Mouse (Mus musculus): ENCODE data around the gene Ehd2. TPM values are rescaled to one million over a fixed set of nuclear protein-coding genes. Genes with fewer than 3 reads are reported as not detected.

Ehd2 gene
- polyA plus RNA-seq, 1 experiment from 2014 or later = 22.3 TPM

DNA sequence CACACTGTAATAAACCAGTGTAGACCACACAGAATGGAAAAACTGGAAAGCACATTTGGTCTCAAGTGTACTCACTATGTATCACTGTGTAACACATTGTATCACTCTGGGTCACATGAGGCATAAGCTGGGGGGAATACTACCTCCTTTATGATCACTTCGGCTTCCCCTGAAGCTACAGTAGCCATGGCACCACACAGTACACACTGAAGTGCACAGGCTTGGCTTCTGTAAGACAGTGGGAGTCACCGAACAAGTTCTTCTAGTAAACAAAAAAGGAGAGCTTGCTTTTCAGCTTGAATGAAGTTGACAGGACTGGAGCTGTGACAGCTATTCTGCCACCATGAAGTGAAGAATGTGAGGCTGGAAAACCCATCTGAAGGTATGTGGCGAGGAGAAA is 37.7 kb upstream of the Ehd2 start:
- no peaks in the 10 kb centered on the region for H3K9me3 ChIP-seq (ENCODE audit: control insufficient read depth, low read length)
- WGBS = 88% methylated on average over 3 of the region's 3 CpGs
- no peak overlapping the region for H3K27ac ChIP-seq (ENCODE audit: low read depth, low read length)
- peaks cover under 1% of the 10 kb centered on the region; the same call in 1 of the 2 replicates for H3K4me1 ChIP-seq (ENCODE audit: control insufficient read depth, insufficient read depth, low read length)
- H3K9ac ChIP-seq (ENCODE audit: low read depth, low read length) = no peak overlapping the region
- no peak overlapping the region for H3K4me2 ChIP-seq (replicated peaks; ENCODE audit: low read depth, low read length)
- no peak for ATAC-seq (ENCODE audit: low FRiP score, low TSS enrichment)
- H3K36me3 ChIP-seq (ENCODE audit: control insufficient read depth, insufficient read depth, low read length) = no peaks in the 10 kb centered on the region
- no peaks in the 10 kb centered on the region for H3K27me3 ChIP-seq (ENCODE audit: control insufficient read depth, insufficient read depth, low read length)
- no peak overlapping the region for H3K4me3 ChIP-seq (ENCODE audit: low read length)

GRCm38 (mm10) chr7:16004177-16004856 is 37.0 kb upstream of the Ehd2 start:
- no peak for ATAC-seq (ENCODE audit: low FRiP score, low TSS enrichment)
- Histone ChIP-seq H3K27ac (ENCODE audit: low read depth, low read length) (no peak overlapping the region), H3K4me1 (ENCODE audit: control insufficient read depth, insufficient read depth, low read length) (no peaks in the 10 kb centered on the region), H3K27me3 (ENCODE audit: control insufficient read depth, insufficient read depth, low read length) (no peaks in the 10 kb centered on the region), H3K36me3 (ENCODE audit: control insufficient read depth, insufficient read depth, low read length) (peaks cover under 1% of the 10 kb centered on the region; the same call in 1 of the 2 replicates), H3K9me3 (ENCODE audit: control insufficient read depth, low read length) (no peaks in the 10 kb centered on the region), H3K9ac (ENCODE audit: low read depth, low read length) (no peak overlapping the region), H3K4me3 (ENCODE audit: low read length) (no peak overlapping the region), H3K4me2 (replicated peaks; ENCODE audit: low read depth, low read length) (no peak overlapping the region)
- WGBS = 70% methylated on average over 12 of the region's 12 CpGs

- H3K27me3 ChIP-seq (ENCODE audit: control insufficient read depth, insufficient read depth, low read length) = no peaks in the 10 kb centered on the region
- 81% methylated on average over 4 of the region's 4 CpGs for WGBS
- H3K4me1 ChIP-seq (ENCODE audit: control insufficient read depth, insufficient read depth, low read length) = no peaks in the 10 kb centered on the region
- no peaks in the 10 kb centered on the region for H3K9me3 ChIP-seq (ENCODE audit: control insufficient read depth, low read length)
- no peak overlapping the region for H3K4me3 ChIP-seq (ENCODE audit: low read length)
- H3K4me2 ChIP-seq (replicated peaks; ENCODE audit: low read depth, low read length) = no peak overlapping the region
- H3K9ac ChIP-seq (ENCODE audit: low read depth, low read length) = no peak overlapping the region
- ATAC-seq (ENCODE audit: low FRiP score, low TSS enrichment) = no peak
- H3K36me3 ChIP-seq (ENCODE audit: control insufficient read depth, insufficient read depth, low read length) = peaks cover 6% of the 10 kb centered on the region; the same call in 1 of the 2 replicates
- no peak overlapping the region for H3K27ac ChIP-seq (ENCODE audit: low read depth, low read length)
These were observed 35.7 kb upstream of the Ehd2 start for GRCm38 (mm10) chr7:16003032-16003431.

- no peak overlapping the region for H3K27ac ChIP-seq (ENCODE audit: low read depth, low read length)
- no peak overlapping the region for H3K9ac ChIP-seq (ENCODE audit: low read depth, low read length)
- no peaks in the 10 kb centered on the region for H3K9me3 ChIP-seq (ENCODE audit: control insufficient read depth, low read length)
- peaks cover 15% of the 10 kb centered on the region for H3K36me3 ChIP-seq (ENCODE audit: control insufficient read depth, insufficient read depth, low read length)
- no peaks in the 10 kb centered on the region for H3K27me3 ChIP-seq (ENCODE audit: control insufficient read depth, insufficient read depth, low read length)
- H3K4me3 ChIP-seq (ENCODE audit: low read length) = no peak overlapping the region
- 95% methylated on average over 5 of the region's 5 CpGs for WGBS
- no peak for ATAC-seq (ENCODE audit: low FRiP score, low TSS enrichment)
- H3K4me2 ChIP-seq (replicated peaks; ENCODE audit: low read depth, low read length) = no peak overlapping the region
- H3K4me1 ChIP-seq (ENCODE audit: control insufficient read depth, insufficient read depth, low read length) = no peaks in the 10 kb centered on the region
These were observed 34.8 kb upstream of the Ehd2 start for GRCm38 (mm10) chr7:16002171-16002570.

DNA sequence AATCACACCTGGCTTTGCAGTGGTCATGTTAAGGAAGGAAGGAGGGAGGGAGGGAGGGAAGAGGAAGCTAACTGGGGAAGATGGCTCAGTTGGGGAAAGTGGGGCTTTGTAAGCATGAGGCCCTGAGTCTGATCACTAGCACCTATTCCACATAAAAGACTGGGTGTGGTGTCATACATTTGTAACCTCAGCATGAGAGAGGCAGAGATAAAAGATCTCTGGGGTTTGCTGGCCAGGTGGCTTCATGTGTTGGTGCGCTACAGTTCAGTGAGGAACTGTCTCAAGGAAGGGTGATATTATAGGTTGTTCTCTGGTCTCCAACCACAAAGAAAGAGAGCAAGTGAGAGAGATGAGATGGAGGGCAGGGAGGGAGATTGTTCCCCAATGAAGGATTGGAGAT is 34.3 kb upstream of the Ehd2 start:
- 100% methylated on average over 1 of the region's 1 CpGs for WGBS
- Histone ChIP-seq H3K9ac (ENCODE audit: low read depth, low read length) (no peak overlapping the region), H3K4me1 (ENCODE audit: control insufficient read depth, insufficient read depth, low read length) (no peaks in the 10 kb centered on the region), H3K4me3 (ENCODE audit: low read length) (no peak overlapping the region), H3K27ac (ENCODE audit: low read depth, low read length) (no peak overlapping the region), H3K27me3 (ENCODE audit: control insufficient read depth, insufficient read depth, low read length) (no peaks in the 10 kb centered on the region), H3K4me2 (replicated peaks; ENCODE audit: low read depth, low read length) (no peak overlapping the region), H3K36me3 (ENCODE audit: control insufficient read depth, insufficient read depth, low read length) (peaks cover 19% of the 10 kb centered on the region), H3K9me3 (ENCODE audit: control insufficient read depth, low read length) (no peaks in the 10 kb centered on the region)
- ATAC-seq (ENCODE audit: low FRiP score, low TSS enrichment) = no peak

DNA sequence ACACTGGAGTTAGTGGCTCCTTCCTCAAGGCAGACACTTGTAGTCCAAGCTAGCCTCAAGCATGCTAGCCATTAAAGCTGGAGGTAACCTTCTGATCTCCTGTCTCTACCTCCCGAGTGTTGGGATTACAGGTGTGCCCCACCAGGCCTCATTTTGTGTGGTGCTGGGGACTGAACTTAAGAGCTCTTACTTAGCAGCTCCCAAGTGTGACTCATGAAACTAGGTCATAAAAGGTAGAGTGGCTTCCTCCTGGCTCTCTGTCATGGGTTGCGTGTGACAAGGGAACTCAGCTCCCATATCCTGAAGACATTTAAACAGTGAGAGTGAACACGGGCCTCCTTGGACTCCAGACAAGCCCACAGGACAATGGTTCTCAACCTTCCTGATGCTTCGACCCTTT is 26.4 kb upstream of the Ehd2 start:
- H3K9ac ChIP-seq (ENCODE audit: low read depth, low read length) = no peak overlapping the region
- H3K4me3 ChIP-seq (ENCODE audit: low read length) = no peak overlapping the region
- H3K4me1 ChIP-seq (ENCODE audit: control insufficient read depth, insufficient read depth, low read length) = no peaks in the 10 kb centered on the region
- no peak for ATAC-seq (ENCODE audit: low FRiP score, low TSS enrichment)
- no peaks in the 10 kb centered on the region for H3K9me3 ChIP-seq (ENCODE audit: control insufficient read depth, low read length)
- no peaks in the 10 kb centered on the region for H3K27me3 ChIP-seq (ENCODE audit: control insufficient read depth, insufficient read depth, low read length)
- H3K4me2 ChIP-seq (replicated peaks; ENCODE audit: low read depth, low read length) = no peak overlapping the region
- 92% methylated on average over 4 of the region's 4 CpGs for WGBS
- peaks cover 63% of the 10 kb centered on the region for H3K36me3 ChIP-seq (ENCODE audit: control insufficient read depth, insufficient read depth, low read length)
- no peak overlapping the region for H3K27ac ChIP-seq (ENCODE audit: low read depth, low read length)

GRCm38 (mm10) chr7:15993152-15993551 is 25.8 kb upstream of the Ehd2 start:
- no peak overlapping the region for H3K4me2 ChIP-seq (replicated peaks; ENCODE audit: low read depth, low read length)
- WGBS = 85% methylated on average over 3 of the region's 3 CpGs
- H3K36me3 ChIP-seq (ENCODE audit: control insufficient read depth, insufficient read depth, low read length) = peaks cover 68% of the 10 kb centered on the region
- no peak overlapping the region for H3K9ac ChIP-seq (ENCODE audit: low read depth, low read length)
- H3K9me3 ChIP-seq (ENCODE audit: control insufficient read depth, low read length) = no peaks in the 10 kb centered on the region
- no peak overlapping the region for H3K4me3 ChIP-seq (ENCODE audit: low read length)
- H3K4me1 ChIP-seq (ENCODE audit: control insufficient read depth, insufficient read depth, low read length) = no peaks in the 10 kb centered on the region
- ATAC-seq (ENCODE audit: low FRiP score, low TSS enrichment) = no peak
- no peak overlapping the region for H3K27ac ChIP-seq (ENCODE audit: low read depth, low read length)
- no peaks in the 10 kb centered on the region for H3K27me3 ChIP-seq (ENCODE audit: control insufficient read depth, insufficient read depth, low read length)

DNA sequence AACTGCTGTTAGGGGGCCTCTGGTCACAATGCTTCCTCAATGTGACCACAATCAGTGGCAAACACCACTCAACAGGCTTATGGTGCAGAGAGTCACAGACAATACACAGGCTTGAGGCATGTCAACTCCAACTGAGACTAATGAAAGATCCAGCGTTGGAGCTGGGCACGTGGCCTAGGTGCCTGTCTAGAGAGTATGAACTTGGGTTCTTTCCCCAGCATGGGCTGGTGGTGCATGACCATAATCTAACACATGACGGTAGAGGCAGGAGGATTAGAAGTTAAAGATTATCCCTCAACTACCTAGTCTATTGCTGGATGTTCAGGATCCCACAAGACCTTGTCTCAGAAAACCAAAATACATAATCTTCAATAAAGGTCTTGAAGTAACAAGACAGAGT is 24.4 kb upstream of the Ehd2 start:
- Histone ChIP-seq H3K4me3 (ENCODE audit: low read length) (no peak overlapping the region), H3K27me3 (ENCODE audit: control insufficient read depth, insufficient read depth, low read length) (no peaks in the 10 kb centered on the region), H3K4me1 (ENCODE audit: control insufficient read depth, insufficient read depth, low read length) (no peaks in the 10 kb centered on the region), H3K36me3 (ENCODE audit: control insufficient read depth, insufficient read depth, low read length) (peaks cover 68% of the 10 kb centered on the region), H3K4me2 (replicated peaks; ENCODE audit: low read depth, low read length) (no peak overlapping the region), H3K9me3 (ENCODE audit: control insufficient read depth, low read length) (no peaks in the 10 kb centered on the region), H3K9ac (ENCODE audit: low read depth, low read length) (no peak overlapping the region), H3K27ac (ENCODE audit: low read depth, low read length) (no peak overlapping the region)
- ATAC-seq (ENCODE audit: low FRiP score, low TSS enrichment) = no peak
- 96% methylated on average over 3 of the region's 3 CpGs for WGBS

DNA sequence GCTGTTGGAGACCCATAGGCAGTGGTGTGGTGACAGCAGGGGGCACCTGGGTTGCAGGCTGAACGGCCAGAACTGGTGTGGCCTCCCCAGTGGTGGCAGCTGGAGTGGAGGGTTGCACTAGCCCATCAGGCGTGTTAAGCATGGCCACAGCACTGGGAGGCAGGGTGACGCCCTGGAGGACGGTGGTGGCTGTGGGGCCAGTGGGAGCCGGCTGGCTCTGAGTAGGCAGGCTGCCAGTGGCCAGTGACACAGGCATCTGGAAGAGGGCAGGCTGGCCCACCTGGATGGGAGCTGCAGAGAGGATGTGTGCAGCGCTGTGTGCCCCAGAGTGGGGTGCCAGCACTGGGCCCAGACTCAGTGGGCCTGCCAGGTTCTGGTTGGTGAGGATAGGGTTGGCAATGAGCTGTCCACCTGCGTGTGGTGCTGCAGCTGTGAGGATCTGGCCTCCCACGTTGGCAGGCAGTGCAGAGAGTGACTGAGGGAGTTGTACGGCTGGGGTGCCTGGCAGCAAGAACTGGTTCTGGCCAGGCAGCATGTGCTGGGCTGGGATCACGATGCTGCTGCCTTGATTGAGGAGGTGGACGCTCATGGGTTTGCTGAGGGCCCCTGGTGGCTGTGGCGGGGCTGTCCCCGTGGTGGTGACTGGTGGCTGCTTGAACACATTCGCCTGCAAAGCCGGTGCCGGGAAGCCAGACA is 20.4 kb upstream of the Ehd2 start:
- ATAC-seq (ENCODE audit: low FRiP score, low TSS enrichment) = 0 out of 2 replicates have a peak, but pooled peaks have one; percentile 28
- no peaks in the 10 kb centered on the region for H3K4me1 ChIP-seq (ENCODE audit: control insufficient read depth, insufficient read depth, low read length)
- no peak overlapping the region for H3K4me2 ChIP-seq (replicated peaks; ENCODE audit: low read depth, low read length)
- peaks cover 56% of the 10 kb centered on the region for H3K36me3 ChIP-seq (ENCODE audit: control insufficient read depth, insufficient read depth, low read length)
- no peaks in the 10 kb centered on the region for H3K9me3 ChIP-seq (ENCODE audit: control insufficient read depth, low read length)
- WGBS = 96% methylated on average over 16 of the region's 16 CpGs
- no peak overlapping the region for H3K27ac ChIP-seq (ENCODE audit: low read depth, low read length)
- no peaks in the 10 kb centered on the region for H3K27me3 ChIP-seq (ENCODE audit: control insufficient read depth, insufficient read depth, low read length)
- H3K9ac ChIP-seq (ENCODE audit: low read depth, low read length) = no peak overlapping the region
- H3K4me3 ChIP-seq (ENCODE audit: low read length) = no peak overlapping the region
